Mouse (Mus musculus) urinary bladder, postnatal 0 days (tissue): Measurements from ENCODE around the gene 2700081O15Rik. TPM values are rescaled to one million over a fixed set of nuclear protein-coding genes. Genes with fewer than 3 reads are reported as not detected.

Source experiments
- microRNA-seq: library from miRNA; unstranded; fragments of <30 nt; microRNA quantifications from one replicate; pipeline ENCODE4, GENCODE M21; 2016
- polyA plus RNA-seq: library from polyadenylated mRNA; unstranded; fragments of >200 nt; fragmentation: Nextera tagmentation; extraction: Ambion mirVana; gene quantifications from 2 replicates; pipeline ENCODE4 v1.2.1, GENCODE M21; 2015

The 2700081O15Rik gene
- 2.1 TPM in 2 replicates for polyA plus RNA-seq

DNA sequence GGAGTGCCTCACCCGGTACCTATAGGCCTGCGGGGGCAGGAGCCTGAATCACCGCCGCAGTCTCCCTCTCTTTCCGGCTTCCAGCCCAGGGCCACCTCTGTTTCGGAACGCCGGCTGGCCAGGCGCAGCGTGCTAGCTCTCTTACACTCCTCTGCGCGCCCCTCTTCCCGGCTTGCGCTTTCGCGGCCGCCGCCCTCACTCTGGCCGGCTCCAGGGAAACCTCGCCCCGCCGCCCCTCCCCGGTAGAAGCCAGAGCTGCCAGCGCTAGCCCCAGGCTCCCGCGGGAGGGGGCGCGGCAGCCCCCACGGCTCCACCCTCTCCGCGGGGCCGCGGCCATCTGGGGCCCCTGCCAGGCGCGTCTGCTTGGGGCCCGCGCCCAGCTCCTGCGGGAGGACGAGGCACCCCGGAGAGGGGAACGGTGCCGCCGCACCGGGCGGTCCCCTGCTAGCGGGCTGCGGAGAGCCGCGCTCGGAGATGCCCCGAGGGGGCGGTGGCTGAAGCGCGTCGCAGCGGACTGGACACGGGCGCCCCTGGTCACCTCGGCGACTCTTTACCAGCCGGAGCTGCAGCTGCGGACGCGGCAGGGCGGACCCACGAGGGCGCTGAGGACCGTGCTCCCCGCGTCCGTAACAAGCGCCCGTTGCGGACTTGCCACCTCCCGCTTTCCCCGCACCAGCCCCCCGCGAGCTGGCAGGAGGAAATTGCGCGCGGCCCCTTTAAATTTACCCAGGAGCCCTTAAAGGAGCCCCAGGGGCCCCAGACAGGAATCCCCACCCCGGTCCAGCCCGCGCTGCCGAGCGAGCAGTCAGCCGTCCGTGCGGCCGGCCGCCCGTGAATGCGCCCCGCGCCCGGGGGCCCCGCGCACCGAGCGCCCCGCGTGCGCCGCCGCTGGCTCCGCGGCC, at the start of gene 2700081O15Rik:
2700081O15Rik (plus strand) TSS at position 792 of the 902 bp plus-strand sequence.

DNA sequence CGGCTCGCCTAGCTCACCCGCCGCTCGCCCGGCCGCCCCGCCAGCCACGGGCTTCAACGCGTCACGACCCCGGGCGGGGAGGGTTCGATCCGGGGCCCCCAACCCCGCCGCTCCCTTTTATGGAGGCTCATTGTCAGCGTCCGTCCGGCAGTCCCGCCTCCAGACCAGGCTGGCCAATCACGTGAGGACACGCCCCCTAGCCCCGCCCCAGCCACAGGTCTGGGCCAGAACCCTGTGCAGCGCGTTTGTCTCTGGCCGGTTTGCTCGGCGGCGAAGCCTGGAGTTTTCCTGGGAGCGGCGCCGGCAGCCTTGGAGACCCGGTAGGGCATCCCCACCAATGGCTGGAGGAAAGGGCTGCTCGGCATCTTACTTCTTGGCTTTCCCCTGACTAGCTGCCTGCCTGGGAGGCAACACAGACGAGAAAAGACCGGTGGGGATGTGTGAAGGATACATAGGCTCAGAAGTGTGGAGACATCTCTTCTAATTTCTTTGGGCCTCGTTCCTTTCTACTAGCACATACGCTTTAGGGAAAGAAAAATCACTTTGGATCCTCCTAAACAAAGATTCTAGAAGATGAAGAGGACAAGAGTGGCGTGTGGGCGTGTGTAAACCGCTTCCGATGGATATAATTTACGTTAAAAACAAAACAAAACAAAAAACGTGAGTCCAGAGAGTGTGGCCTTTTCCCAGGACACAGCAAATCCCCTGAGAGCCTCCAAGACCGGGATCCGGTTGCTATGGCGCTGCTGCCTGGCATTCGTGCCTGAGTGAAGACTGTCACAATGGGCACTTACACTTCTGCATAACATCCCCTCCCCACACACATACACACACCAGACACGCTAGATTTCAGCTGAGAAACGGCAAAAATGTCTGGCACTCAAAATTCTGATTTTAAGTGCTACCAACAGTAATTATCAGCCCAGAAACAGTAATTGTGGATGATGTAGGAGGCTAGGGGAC, 34.2 kb upstream of the 2700081O15Rik start, which contains the start of gene Spindoc:
Spindoc (minus strand) TSS at position 92 of the 963 bp plus-strand sequence.

Small RNAs within 50 kb of the gene (microRNA-seq; reads per million reads assigned to microRNA genes)
- gene Mir6991, result not detected

Other genes with a start within 250 kb of the 2700081O15Rik start
- 112 and 117 TPM in 2 replicates for gene Otub1, start 211.3 kb upstream of the 2700081O15Rik start, polyA plus RNA-seq
- 1,989 and 2,052 TPM in 2 replicates for gene Cox8a, start 200.0 kb upstream of the 2700081O15Rik start, polyA plus RNA-seq
- 17.7 and 19.7 TPM in 2 replicates for gene Naa40, start 176.4 kb upstream of the 2700081O15Rik start, polyA plus RNA-seq
- 1.3 and 1.6 TPM in 2 replicates for gene Rcor2, start 150.3 kb upstream of the 2700081O15Rik start, polyA plus RNA-seq
- gene Mark2, start 75.8 kb upstream of the 2700081O15Rik start, polyA plus RNA-seq, result 32.2 and 32.6 TPM in 2 replicates
- 16.6 and 19.6 TPM in 2 replicates for gene Spindoc, start 34.6 kb upstream of the 2700081O15Rik start, polyA plus RNA-seq
- 103 and 107 TPM in 2 replicates for gene Rtn3, start 65.7 kb downstream of the 2700081O15Rik start, polyA plus RNA-seq
- 25.3 and 27.3 TPM in 2 replicates for gene Atl3, start 76.4 kb downstream of the 2700081O15Rik start, polyA plus RNA-seq
- gene Pla2g16, start 139.8 kb downstream of the 2700081O15Rik start, polyA plus RNA-seq, result 12.4 and 13.4 TPM in 2 replicates
- 0.21 and 0.33 TPM in 2 replicates for gene Lgals12, start 189.6 kb downstream of the 2700081O15Rik start, polyA plus RNA-seq
- not detected in 2 replicates for gene Hrasls5, start 194.9 kb downstream of the 2700081O15Rik start, polyA plus RNA-seq